Mouse (Mus musculus) forebrain, embryonic 15.5 days (tissue): ENCODE results near the gene Ggt6. TPM values are rescaled to one million over a fixed set of nuclear protein-coding genes. Genes with fewer than 3 reads are reported as not detected.

Source experiments
- ATAC-seq: fragments of 200-750 bp; cut with Nextera tagmentation; replicated peaks from 2 replicates; pipeline ENCODE4 v1.8.0; 2017; ENCODE audit warnings: mild to moderate bottlenecking, moderate TSS enrichment, moderate library complexity
- H3K27ac ChIP-seq: fragments of 300-500 bp; sonication (generic); replicated peaks from 2 replicates; pipeline ENCODE4 v1.5.1; 2015; ENCODE audit warnings: mild to moderate bottlenecking, inconsistent platforms
- H3K27me3 ChIP-seq: fragments of 300-500 bp; sonication (generic); 2 replicates; pipeline ENCODE4 v1.6.1; 2015; ENCODE audit warnings: inconsistent platforms
- H3K36me3 ChIP-seq: fragments of 300-500 bp; sonication (generic); 2 replicates; pipeline ENCODE4 v1.6.1; 2015; ENCODE audit warnings: mild to moderate bottlenecking, inconsistent platforms
- H3K4me1 ChIP-seq: fragments of 300-500 bp; sonication (generic); 2 replicates; pipeline ENCODE4 v1.6.1; 2015; ENCODE audit warnings: inconsistent platforms
- H3K4me2 ChIP-seq: fragments of 300-500 bp; sonication (generic); replicated peaks from 2 replicates; pipeline ENCODE4 v1.6.1; 2015; ENCODE audit warnings: mild to moderate bottlenecking, inconsistent platforms
- H3K4me3 ChIP-seq: fragments of 300-500 bp; sonication (generic); 2 replicates; pipeline ENCODE4 v1.5.1; 2015; ENCODE audit warnings: mild to moderate bottlenecking, inconsistent platforms
- H3K9ac ChIP-seq: fragments of 300-500 bp; sonication (generic); replicated peaks from 2 replicates; pipeline ENCODE4 v1.6.1; 2015; ENCODE audit warnings: mild to moderate bottlenecking, inconsistent platforms
- H3K9me3 ChIP-seq: fragments of 300-500 bp; sonication (generic); 2 replicates; pipeline ENCODE4 v1.6.1; 2016; ENCODE audit warnings: inconsistent platforms
- WGBS: fragments of 180-500 bp; shearing (Covaris S2); methylation state at CpG from one replicate; pipeline ENCODE4 v1.1.7; 2015; ENCODE audit warnings: mixed read lengths; 5-methylcytosine and 5-hydroxymethylcytosine counted together
- polyA plus RNA-seq: library from polyadenylated mRNA; unstranded; fragments of >200 nt; fragmentation: Nextera tagmentation; extraction: Ambion mirVana; gene quantifications from 2 replicates; pipeline ENCODE4 v1.2.1, GENCODE M21; 2015

Ggt6 gene
- polyA plus RNA-seq: not detected in 2 replicates

DNA sequence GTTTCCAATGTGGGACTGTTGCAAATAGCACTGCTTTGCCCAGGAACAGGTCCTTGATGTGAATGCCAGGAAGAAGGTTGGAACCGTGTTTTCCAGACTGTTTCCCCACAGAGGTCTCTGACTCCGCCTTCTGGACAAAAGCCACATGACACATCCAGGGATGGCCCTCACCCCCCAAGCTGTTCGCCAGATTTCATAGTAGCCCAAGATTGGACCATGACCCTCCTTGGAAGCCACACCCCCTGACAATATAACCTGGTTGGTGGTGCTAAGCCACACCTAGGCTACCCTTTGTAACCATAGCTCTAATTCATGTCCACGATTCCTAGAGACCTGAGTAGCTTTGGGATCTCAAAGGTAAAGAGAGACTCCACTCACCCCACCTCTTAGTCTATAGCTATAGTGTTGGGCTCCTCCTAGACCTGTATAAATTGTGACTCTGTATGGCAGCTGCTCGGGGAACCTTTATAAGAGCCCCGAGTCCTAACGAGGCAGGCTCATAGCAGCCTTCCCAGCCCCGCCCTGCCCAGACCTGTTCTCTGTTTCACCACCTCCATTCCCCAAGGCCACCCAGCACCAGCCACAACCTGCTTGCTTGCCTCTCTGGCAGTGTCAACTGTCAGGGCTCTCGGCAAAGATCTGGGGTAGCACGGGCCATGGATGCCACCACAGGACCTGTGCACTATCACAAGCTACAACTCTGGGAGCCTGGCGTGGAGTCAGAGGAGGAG, at the start of gene Ggt6:
Ggt6 (plus strand) TSS at position 564 of the 731 bp plus-strand sequence.
- Histone ChIP-seq H3K4me3 (no peak within 1 kb of the TSS), H3K36me3 (no peaks in the 10 kb centered on the region), H3K9me3 (no peaks in the 10 kb centered on the region), H3K9ac (no peak within 1 kb of the TSS), H3K27me3 (no peaks in the 10 kb centered on the region), H3K4me1 (0 out of 2 replicates have a peak, but pooled peaks cover 10% of the 10 kb centered on the region), H3K27ac (no peak within 1 kb of the TSS), H3K4me2 (no peak within 1 kb of the TSS)
- 62% methylated on average over 11 of the region's 11 CpGs for WGBS
- ATAC-seq: no peak

DNA sequence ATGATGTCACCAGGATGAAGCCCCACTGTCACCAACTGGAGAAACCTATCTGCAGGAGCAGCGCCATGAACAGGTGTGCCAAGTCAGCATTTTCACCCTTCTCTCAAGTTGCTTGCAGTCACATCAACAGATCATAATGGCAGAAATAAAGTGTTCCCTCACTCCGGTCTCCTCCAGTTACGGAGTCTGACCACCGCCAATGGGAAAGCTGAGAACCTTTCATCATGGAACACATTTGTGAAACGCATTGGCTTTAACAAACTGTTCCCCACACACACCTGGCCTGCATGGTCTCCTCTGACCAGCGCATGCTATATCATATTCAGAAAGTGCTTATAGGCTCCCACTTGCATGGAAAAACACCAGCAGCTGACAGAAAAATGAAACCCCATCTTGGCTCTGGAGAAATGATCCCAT, 47.2 kb upstream of the Ggt6 start:
- no peaks in the 10 kb centered on the region for H3K36me3 ChIP-seq
- H3K27me3 ChIP-seq: no peaks in the 10 kb centered on the region
- 95% methylated on average over 6 of the region's 6 CpGs for WGBS
- no peaks in the 10 kb centered on the region for H3K4me1 ChIP-seq
- H3K9ac ChIP-seq: no peak overlapping the region
- H3K9me3 ChIP-seq: no peaks in the 10 kb centered on the region
- no peak overlapping the region for H3K4me2 ChIP-seq
- no peak for ATAC-seq
- no peak overlapping the region for H3K27ac ChIP-seq
- H3K4me3 ChIP-seq: no peak overlapping the region

DNA sequence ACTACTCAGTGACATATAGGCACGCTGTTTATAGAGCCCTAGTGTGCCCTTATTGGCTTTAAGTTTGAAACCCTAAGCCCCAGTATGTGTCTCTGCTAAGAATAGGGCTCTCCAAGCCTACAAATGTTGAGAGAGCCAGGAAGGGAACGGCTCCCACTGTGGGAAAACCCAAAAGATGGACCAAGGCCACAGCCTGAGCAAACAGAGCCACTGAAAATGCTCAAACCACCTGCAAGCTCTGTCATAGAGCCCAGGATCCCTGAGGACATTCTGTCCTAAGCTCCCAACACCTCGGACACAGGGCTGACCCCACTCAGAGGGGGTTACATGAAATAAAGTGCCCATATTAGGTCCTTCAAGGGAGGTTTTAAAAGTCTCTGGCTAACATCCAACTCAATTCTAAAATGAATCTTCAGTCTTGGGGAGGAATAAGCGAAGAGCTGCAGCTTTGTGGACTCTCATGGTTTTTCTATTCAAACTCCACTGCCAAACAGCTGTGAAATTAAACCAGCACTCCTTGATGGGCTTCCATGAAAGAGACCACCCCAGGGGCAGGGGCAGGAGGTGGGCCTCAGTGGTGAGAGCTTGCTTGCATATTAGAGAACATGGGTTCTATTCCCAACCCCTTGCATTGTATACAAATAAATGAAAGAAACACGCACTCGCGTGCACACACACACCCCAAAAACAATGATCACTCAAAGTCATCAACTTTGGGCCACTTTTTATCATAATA, 45.8 kb upstream of the Ggt6 start:
- Histone ChIP-seq H3K36me3 (no peaks in the 10 kb centered on the region), H3K4me2 (no peak overlapping the region), H3K9ac (no peak overlapping the region), H3K4me1 (peaks cover 6% of the 10 kb centered on the region; the same call in 1 of the 2 replicates), H3K9me3 (no peaks in the 10 kb centered on the region), H3K4me3 (no peak overlapping the region), H3K27ac (no peak overlapping the region), H3K27me3 (no peaks in the 10 kb centered on the region)
- no peak for ATAC-seq
- 85% methylated on average over 7 of the region's 7 CpGs for WGBS

DNA sequence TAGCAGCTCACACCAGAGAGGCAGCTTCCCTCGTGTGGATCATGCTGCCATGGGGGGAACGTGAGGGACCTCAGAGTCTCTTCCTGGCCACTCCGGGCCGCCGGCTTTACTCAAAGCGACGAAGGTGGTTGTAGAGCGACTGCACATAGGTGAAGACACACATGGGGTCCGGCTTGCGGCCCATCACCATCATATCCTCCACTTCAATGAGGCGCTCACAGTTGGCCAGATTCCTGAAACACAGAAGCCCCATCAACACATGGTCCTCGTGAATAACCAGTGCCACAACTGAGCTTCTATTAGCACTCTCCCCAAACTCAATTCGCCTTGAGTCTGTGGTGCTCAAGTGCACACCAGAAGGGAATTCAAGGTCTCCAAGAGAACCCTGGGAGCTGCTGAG, 44.1 kb upstream of the Ggt6 start:
- 89% methylated on average over 13 of the region's 13 CpGs for WGBS
- Histone ChIP-seq H3K27me3 (no peaks in the 10 kb centered on the region), H3K9me3 (no peaks in the 10 kb centered on the region), H3K4me3 (no peak overlapping the region), H3K27ac (no peak overlapping the region), H3K4me1 (peaks cover 6% of the 10 kb centered on the region; the same call in 1 of the 2 replicates), H3K9ac (no peak overlapping the region), H3K36me3 (no peaks in the 10 kb centered on the region), H3K4me2 (no peak overlapping the region)
- ATAC-seq: no peak

DNA sequence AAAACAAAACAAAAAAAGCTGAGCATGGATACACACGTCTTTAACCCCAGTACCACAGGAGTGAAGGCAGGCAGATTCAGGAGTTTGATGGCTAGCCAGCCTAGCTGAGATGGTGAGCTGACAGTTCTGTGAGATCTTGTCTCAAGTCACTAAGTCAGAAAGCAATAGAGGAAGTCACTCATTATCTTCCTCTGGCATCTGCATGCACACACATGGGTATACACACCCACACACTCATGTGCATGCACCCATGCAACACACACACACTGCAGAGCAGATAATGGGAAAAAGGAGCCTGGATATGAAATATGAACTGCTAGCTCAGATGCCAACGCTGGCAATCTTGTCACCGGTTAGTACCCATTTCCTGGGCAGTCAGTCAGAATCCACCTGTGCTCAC, 42.1 kb upstream of the Ggt6 start:
- no peak overlapping the region for H3K4me3 ChIP-seq
- no peak overlapping the region; the same call in 1 of the 2 replicates for H3K27ac ChIP-seq
- H3K9ac ChIP-seq: no peak overlapping the region
- peaks cover 6% of the 10 kb centered on the region; the same call in 1 of the 2 replicates for H3K4me1 ChIP-seq
- H3K4me2 ChIP-seq: no peak overlapping the region
- WGBS: 82% methylated on average over 3 of the region's 3 CpGs
- H3K9me3 ChIP-seq: no peaks in the 10 kb centered on the region
- no peak for ATAC-seq
- no peaks in the 10 kb centered on the region for H3K36me3 ChIP-seq
- H3K27me3 ChIP-seq: no peaks in the 10 kb centered on the region

DNA sequence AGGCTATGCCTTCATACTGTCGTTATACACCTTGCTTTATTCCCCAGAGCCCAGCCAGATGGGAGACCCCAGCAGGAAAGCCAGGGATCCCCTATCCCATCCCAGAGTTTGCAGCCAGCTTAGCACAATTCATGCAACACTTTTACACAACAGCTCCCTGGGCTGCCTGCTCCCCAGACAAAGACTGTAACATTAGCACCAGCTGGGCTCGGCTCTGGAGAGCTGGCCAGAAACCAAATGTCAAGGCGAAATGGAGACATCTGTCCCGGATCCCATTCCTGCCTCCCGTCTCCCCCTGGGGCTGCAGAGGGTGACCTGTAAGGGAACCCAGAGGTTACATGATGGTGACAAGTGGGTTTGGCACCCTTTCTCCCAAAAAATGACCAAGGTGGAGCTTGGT, 41.7 kb upstream of the Ggt6 start:
- ATAC-seq: no peak
- no peaks in the 10 kb centered on the region for H3K9me3 ChIP-seq
- H3K9ac ChIP-seq: no peak overlapping the region
- no peak overlapping the region for H3K4me2 ChIP-seq
- H3K4me1 ChIP-seq: peaks cover 6% of the 10 kb centered on the region; the same call in 1 of the 2 replicates
- H3K27me3 ChIP-seq: no peaks in the 10 kb centered on the region
- H3K4me3 ChIP-seq: no peak overlapping the region
- no peaks in the 10 kb centered on the region for H3K36me3 ChIP-seq
- H3K27ac ChIP-seq: no peak overlapping the region; the same call in 1 of the 2 replicates
- 28% methylated on average over 5 of the region's 5 CpGs for WGBS

DNA sequence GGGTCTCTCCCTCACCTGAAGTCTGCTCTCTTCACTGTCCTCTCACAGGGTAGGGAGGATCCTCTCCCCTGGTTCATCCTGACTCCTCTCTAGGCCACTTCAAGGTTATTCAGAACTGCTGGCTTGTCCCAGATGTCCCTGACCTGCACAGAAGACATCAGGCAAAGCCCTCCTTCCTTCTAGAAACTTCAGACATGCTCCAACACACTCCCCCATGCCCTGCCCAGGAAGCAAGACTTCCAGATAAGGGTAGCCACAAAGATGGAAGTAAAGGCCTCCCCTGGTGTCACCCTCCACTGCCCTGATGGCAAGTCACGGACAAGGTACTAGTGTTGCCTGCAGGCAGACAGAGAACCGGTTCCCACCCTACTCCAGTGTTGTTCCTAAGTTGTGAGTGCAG, 40.6 kb upstream of the Ggt6 start:
- no peaks in the 10 kb centered on the region for H3K36me3 ChIP-seq
- no peak overlapping the region for H3K27ac ChIP-seq
- ATAC-seq: no peak
- no peak overlapping the region for H3K9ac ChIP-seq
- 88% methylated on average over 2 of the region's 2 CpGs for WGBS
- no peak overlapping the region for H3K4me2 ChIP-seq
- no peak overlapping the region for H3K4me3 ChIP-seq
- H3K9me3 ChIP-seq: no peaks in the 10 kb centered on the region
- no peaks in the 10 kb centered on the region for H3K27me3 ChIP-seq
- H3K4me1 ChIP-seq: peaks cover 6% of the 10 kb centered on the region; the same call in 1 of the 2 replicates

DNA sequence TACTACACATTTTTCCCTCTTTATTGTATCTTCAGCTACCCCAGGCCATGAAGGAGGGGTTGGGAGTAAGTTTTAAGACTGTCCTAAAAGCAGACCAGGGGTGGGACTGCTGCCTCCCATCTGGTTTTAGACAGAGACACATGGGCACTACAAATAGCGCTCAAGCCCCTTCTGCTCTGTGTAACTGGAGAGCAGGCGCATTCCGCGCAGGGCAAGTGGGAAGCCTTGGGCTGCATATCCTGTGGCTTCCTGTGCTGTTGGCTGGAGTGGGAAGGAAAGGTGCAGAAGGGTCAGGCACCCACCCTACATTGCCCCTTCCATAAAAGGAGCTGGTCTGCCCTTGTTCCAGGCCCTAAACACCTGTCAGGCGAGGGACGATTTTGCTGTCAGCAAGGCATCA, 39.7 kb upstream of the Ggt6 start:
- Histone ChIP-seq H3K4me3 (no peak overlapping the region), H3K9me3 (no peaks in the 10 kb centered on the region), H3K36me3 (no peaks in the 10 kb centered on the region), H3K27me3 (no peaks in the 10 kb centered on the region), H3K4me1 (peaks cover 6% of the 10 kb centered on the region; the same call in 1 of the 2 replicates), H3K4me2 (no peak overlapping the region), H3K9ac (no peak overlapping the region), H3K27ac (no peak overlapping the region)
- no peak for ATAC-seq
- 85% methylated on average over 6 of the region's 6 CpGs for WGBS

DNA sequence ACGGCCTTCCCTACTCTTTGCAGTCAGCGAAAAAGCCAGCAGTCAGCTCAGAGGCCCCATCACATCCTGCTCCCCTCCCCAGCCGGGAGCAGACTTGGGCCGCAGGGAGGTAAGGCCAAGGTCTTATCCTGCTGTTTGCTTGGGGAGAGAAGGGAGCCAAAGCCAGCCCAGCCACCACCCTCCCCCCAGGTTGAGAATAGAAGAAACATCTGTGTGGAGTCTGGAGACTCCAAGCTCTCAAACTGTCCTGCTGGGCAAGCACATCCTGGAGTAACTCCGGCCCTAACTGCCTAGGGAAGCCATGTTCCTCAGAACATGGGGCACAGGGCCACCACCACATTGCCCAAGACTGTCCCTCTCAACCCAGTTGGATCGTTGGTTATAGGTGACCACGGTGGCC, 38.7 kb upstream of the Ggt6 start:
- ATAC-seq: no peak
- H3K27me3 ChIP-seq: no peaks in the 10 kb centered on the region
- H3K4me2 ChIP-seq: no peak overlapping the region
- H3K36me3 ChIP-seq: no peaks in the 10 kb centered on the region
- no peaks in the 10 kb centered on the region for H3K9me3 ChIP-seq
- H3K9ac ChIP-seq: no peak overlapping the region
- H3K4me3 ChIP-seq: no peak overlapping the region
- H3K4me1 ChIP-seq: peaks cover 6% of the 10 kb centered on the region; the same call in 1 of the 2 replicates
- no peak overlapping the region for H3K27ac ChIP-seq
- 95% methylated on average over 7 of the region's 7 CpGs for WGBS

DNA sequence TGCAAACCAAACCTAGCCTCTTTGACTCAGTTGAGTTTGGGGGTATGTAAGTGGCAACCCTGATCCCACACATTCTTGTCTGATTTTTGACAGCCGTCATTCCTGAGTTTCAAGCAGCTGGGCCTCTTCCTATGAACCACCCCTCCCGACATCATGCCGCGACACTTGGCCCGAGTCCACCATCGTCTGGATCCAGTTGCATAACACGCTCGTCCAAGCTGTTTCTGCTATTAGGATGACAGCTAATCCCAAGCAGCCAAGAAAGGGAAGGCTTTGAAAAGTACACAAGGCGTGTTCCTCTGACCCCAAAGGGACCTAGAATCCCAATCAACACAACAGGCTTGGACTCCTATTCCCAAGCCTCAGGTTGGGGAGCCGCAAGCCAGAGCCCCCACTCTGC, 38.3 kb upstream of the Ggt6 start:
- no peak for ATAC-seq
- Histone ChIP-seq H3K4me3 (no peak overlapping the region), H3K36me3 (no peaks in the 10 kb centered on the region), H3K9me3 (no peaks in the 10 kb centered on the region), H3K27ac (no peak overlapping the region), H3K27me3 (no peaks in the 10 kb centered on the region), H3K4me2 (no peak overlapping the region), H3K9ac (no peak overlapping the region), H3K4me1 (peaks cover 6% of the 10 kb centered on the region; the same call in 1 of the 2 replicates)
- 72% methylated on average over 10 of the region's 10 CpGs for WGBS

DNA sequence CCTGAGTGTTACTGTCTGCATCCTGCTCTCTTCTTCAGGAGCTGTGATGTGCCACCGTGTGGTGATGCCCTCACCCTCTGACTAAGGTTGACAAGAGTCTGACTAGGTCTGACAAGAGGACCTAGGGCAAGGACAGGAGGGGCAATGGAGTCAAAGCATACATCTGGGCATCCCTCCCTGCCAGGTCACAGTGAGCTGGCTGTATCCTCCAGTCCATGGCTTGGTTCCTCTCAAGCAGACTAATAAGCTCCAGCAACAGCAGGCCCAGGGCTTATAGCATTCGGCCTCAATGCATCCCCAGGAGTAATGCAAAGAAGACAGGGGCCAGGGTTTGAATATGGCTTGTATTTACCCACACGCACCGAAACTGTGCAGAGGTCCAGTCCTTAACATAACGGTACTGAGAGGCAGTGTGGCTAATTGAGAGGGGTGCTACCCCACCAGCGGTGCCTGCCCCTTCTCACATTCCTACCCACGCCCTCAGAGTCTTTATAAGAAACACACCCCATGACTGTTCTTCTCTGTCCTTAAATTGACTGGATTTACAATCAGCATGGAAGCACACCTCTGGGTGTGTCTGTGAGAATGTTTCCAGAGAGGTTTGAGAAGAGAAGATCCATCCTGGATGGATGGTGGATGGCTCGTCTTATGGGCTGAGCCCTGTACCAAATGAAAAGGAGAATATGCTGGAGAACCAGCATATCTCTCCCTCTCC, 37.4 kb upstream of the Ggt6 start:
- no peak overlapping the region for H3K4me3 ChIP-seq
- H3K9ac ChIP-seq: no peak overlapping the region
- H3K9me3 ChIP-seq: no peaks in the 10 kb centered on the region
- no peak for ATAC-seq
- peaks cover 6% of the 10 kb centered on the region; the same call in 1 of the 2 replicates for H3K4me1 ChIP-seq
- no peaks in the 10 kb centered on the region for H3K36me3 ChIP-seq
- no peak overlapping the region for H3K27ac ChIP-seq
- H3K27me3 ChIP-seq: no peaks in the 10 kb centered on the region
- H3K4me2 ChIP-seq: no peak overlapping the region
- WGBS: 87% methylated on average over 8 of the region's 8 CpGs

DNA sequence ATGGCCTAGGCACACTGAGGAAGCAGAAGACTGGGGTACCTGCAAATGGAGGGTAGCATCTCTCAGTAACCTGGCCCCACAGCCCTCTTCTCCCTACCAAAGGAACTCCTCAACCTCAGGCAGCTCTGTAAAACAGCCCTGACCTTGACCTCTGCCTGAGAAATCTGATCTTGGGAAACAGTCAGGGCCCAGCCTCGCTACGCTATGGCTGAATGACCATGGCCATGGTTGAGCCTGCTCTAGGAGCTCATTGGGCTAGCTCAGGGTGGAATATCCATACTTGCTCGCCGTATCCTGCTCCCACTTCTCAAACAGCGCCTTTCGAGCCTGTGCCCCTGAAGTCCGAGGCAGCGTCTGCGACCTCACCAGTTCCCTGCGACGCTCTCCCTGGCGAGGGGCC, 34.3 kb upstream of the Ggt6 start:
- no peak overlapping the region for H3K4me2 ChIP-seq
- 93% methylated on average over 12 of the region's 12 CpGs for WGBS
- H3K4me1 ChIP-seq: no peaks in the 10 kb centered on the region
- no peaks in the 10 kb centered on the region for H3K36me3 ChIP-seq
- H3K4me3 ChIP-seq: no peak overlapping the region
- no peak for ATAC-seq
- no peak overlapping the region for H3K9ac ChIP-seq
- H3K9me3 ChIP-seq: no peaks in the 10 kb centered on the region
- no peak overlapping the region for H3K27ac ChIP-seq
- H3K27me3 ChIP-seq: no peaks in the 10 kb centered on the region
